Mouse (Mus musculus) brain, embryonic 14.5 days (tissue): ENCODE measurements around the gene Trim7.

Experiments
- CTCF ChIP-seq: fragments of 200-500 bp; IDR thresholded peaks from 2 replicates; pipeline ENCODE4 v1.5.1; 2012; ENCODE audit warnings: inconsistent platforms, mild to moderate bottlenecking, moderate library complexity, borderline replicate concordance; ENCODE audit not compliant: insufficient read depth, insufficient read length; ENCODE audit errors: extremely low read depth
- POLR2A ChIP-seq: fragments of 200-500 bp; IDR thresholded peaks from 2 replicates; pipeline ENCODE4 v1.6.1; 2012; ENCODE audit warnings: mild to moderate bottlenecking, inconsistent platforms, borderline replicate concordance; ENCODE audit not compliant: poor library complexity, insufficient read depth, insufficient read length, severe bottlenecking; ENCODE audit errors: extremely low read depth

DNA sequence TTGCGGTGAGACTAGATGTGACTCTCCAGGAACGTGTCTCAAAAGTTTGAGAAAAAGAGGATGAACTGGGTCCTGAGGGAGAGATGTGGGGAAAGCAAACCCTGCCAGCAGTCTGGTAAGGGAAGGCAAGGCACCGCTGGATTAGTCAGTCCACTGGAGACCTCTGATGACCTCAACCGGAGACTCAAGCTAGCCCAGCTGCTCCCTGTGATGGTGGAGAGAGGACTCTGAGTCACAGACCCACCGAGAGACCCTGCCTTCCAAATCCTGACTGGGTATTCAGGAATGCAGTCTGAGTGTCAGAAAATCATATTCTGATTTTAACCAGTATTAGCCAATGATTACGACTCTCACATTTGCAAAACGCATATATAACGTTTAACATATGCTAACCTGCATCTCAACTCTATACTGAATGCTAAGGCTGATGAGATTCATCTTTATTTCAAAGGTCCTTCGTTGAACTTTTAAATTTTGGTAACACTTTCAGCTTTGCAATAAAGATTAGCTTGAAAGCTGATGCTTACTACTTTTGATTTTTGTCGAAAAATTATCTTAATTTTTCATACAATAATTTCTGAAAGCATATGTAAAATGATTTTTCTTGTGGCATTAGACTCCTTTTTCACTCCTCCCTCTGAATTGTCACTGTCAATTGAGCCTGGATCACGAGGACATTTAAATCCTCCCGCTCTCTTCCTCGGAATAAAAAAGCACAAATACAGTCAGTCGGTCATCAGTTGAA lies 3.0 kb upstream of the Trim7 start:
- TF ChIP-seq CTCF (no peak), POLR2A (no peak)
